Mouse (Mus musculus): ENCODE data around the gene Trmo. TPM values are rescaled to one million over a fixed set of nuclear protein-coding genes. Genes with fewer than 3 reads are reported as not detected.

Trmo gene
- total and polyA plus RNA-seq, 3 experiments, result 3.5 to 4.1 TPM; not detected in 1

GRCm38 (mm10) chr4:46370406-46370805 is 18.8 kb downstream of the Trmo start:
- H3K27ac ChIP-seq (ENCODE audit: control insufficient read depth, low read depth, low read length), result no peak overlapping the region
- H3K9ac ChIP-seq (ENCODE audit: control insufficient read depth, low read depth, low read length, poor library complexity, severe bottlenecking), result no peak overlapping the region
- H3K4me1 ChIP-seq (ENCODE audit: control insufficient read depth in 1 of 2, insufficient read depth in 2 of 2, low read length in 2 of 2), result peaks cover 0 to 3% of the 10 kb centered on the region in 2 experiments; a peak in 1 of 4 replicates
- H3K79me2 ChIP-seq (ENCODE audit: control insufficient read depth, insufficient read depth, low read length, poor library complexity), result no peaks in the 10 kb centered on the region; the same call in 1 of the 2 replicates
- H3K27me3 ChIP-seq (ENCODE audit: control insufficient read depth in 1 of 2, insufficient read depth in 2 of 2, low read length in 2 of 2), result peaks cover 0 to 5% of the 10 kb centered on the region in 2 experiments; a peak in 1 of 4 replicates
- H3K4me3 ChIP-seq (ENCODE audit: control insufficient read depth in 1 of 2, insufficient read depth in 1 of 2, low read depth in 2 of 2, low read length in 2 of 2), result no peak overlapping the region
- no peak for TF ChIP-seq POLR2AphosphoS2 (IDR thresholded peaks at IDR 0.05; ENCODE audit: low read length)
- TF ChIP-seq MAZ (IDR thresholded peaks at IDR 0.05; ENCODE audit: low read depth, low read length), result no peak
- no peak for TF ChIP-seq GABPA (IDR thresholded peaks at IDR 0.05; ENCODE audit: low read depth, low read length)
- TF ChIP-seq RAD21 (IDR thresholded peaks at IDR 0.05; ENCODE audit: low read depth, low read length), result no peak
- TF ChIP-seq MAX (IDR thresholded peaks at IDR 0.05; ENCODE audit: low read length), result no peak
- TF ChIP-seq MYB (IDR thresholded peaks at IDR 0.05; ENCODE audit: low read depth, low read length), result no peak
- TF ChIP-seq USF1 (IDR thresholded peaks at IDR 0.05; ENCODE audit: low read depth, low read length), result no peak
- TF ChIP-seq CHD1 (IDR thresholded peaks at IDR 0.05; ENCODE audit: low read depth, low read length), result no peak
- no peak for TF ChIP-seq HCFC1 (IDR thresholded peaks at IDR 0.05; ENCODE audit: low read depth, low read length)
- TF ChIP-seq TCF12 (IDR thresholded peaks at IDR 0.05; ENCODE audit: low read depth, low read length), result no peak
- no peak for TF ChIP-seq TBP (IDR thresholded peaks at IDR 0.05; ENCODE audit: low read depth, low read length)
- TF ChIP-seq NRF1 (IDR thresholded peaks at IDR 0.05; ENCODE audit: insufficient read depth, low read depth, low read length, poor library complexity, severe bottlenecking), result no peak
- TF ChIP-seq CHD2 (IDR thresholded peaks at IDR 0.05; ENCODE audit: low read length), result no peak
- no peak for TF ChIP-seq E2F4 (IDR thresholded peaks at IDR 0.05; ENCODE audit: borderline replicate concordance, low read depth, low read length)
- TF ChIP-seq POLR2AphosphoS5 (IDR thresholded peaks at IDR 0.05; ENCODE audit: borderline replicate concordance, low read depth, low read length), result no peak
- TF ChIP-seq ZC3H11A (IDR thresholded peaks at IDR 0.05; ENCODE audit: low read depth, low read length), result no peak
- TF ChIP-seq MXI1 (IDR thresholded peaks at IDR 0.05; ENCODE audit: low read depth, low read length), result no peak
- TF ChIP-seq EP300 (IDR thresholded peaks at IDR 0.05; ENCODE audit: low read depth in 1 of 2, low read length in 2 of 2), result no peak
- TF ChIP-seq POLR2A (IDR thresholded peaks at IDR 0.05; ENCODE audit: control insufficient read depth in 1 of 2, insufficient read depth in 1 of 2, low read depth in 1 of 2, low read length in 2 of 2, poor library complexity in 1 of 2), result no peak
- H3K36me3 ChIP-seq (ENCODE audit: control insufficient read depth in 1 of 2, insufficient read depth in 2 of 2, low read length in 2 of 2), result no peaks in the 10 kb centered on the region
- no peak for DNase-seq (ENCODE audit: low read depth, low spot score)
- H3K9me3 ChIP-seq (replicated peaks; ENCODE audit: insufficient read depth, low read length), result no peaks in the 10 kb centered on the region

GRCm38 (mm10) chr4:46369070-46369469 is 20.2 kb downstream of the Trmo start:
- Histone ChIP-seq H3K4me1 (ENCODE audit: control insufficient read depth in 1 of 2, insufficient read depth in 2 of 2, low read length in 2 of 2) (no peaks in the 10 kb centered on the region), H3K36me3 (ENCODE audit: control insufficient read depth in 1 of 2, insufficient read depth in 2 of 2, low read length in 2 of 2) (no peaks in the 10 kb centered on the region), H3K27ac (ENCODE audit: control insufficient read depth, low read depth, low read length) (no peak overlapping the region), H3K4me3 (ENCODE audit: control insufficient read depth in 1 of 2, insufficient read depth in 1 of 2, low read depth in 2 of 2, low read length in 2 of 2) (no peak overlapping the region), H3K9me3 (replicated peaks; ENCODE audit: insufficient read depth, low read length) (no peaks in the 10 kb centered on the region), H3K9ac (ENCODE audit: control insufficient read depth, low read depth, low read length, poor library complexity, severe bottlenecking) (no peak overlapping the region), H3K27me3 (ENCODE audit: control insufficient read depth in 1 of 2, insufficient read depth in 2 of 2, low read length in 2 of 2) (peaks cover 2 to 5% of the 10 kb centered on the region in 2 experiments; a peak in 2 of 4 replicates), H3K79me2 (ENCODE audit: control insufficient read depth, insufficient read depth, low read length, poor library complexity) (no peaks in the 10 kb centered on the region)
- DNase-seq (ENCODE audit: low read depth, low spot score), result peak; percentile 34
- peak; percentile 34 for TF ChIP-seq SMC3 (IDR thresholded peaks at IDR 0.05; ENCODE audit: low read depth, low read length)
- 0 out of 2 replicates have a peak, but pooled peaks have one; percentile 8 for TF ChIP-seq ZC3H11A (IDR thresholded peaks at IDR 0.05; ENCODE audit: low read depth, low read length)
- TF ChIP-seq CTCF (IDR thresholded peaks at IDR 0.05 in 2 of 3, conservative IDR thresholded peaks at IDR 0.05 in 1 of 3; ENCODE audit: control insufficient read depth in 1 of 3, insufficient read depth in 1 of 3, low read depth in 2 of 3, low read length in 3 of 3, poor library complexity in 1 of 3, severe bottlenecking in 1 of 3), result peak; percentile 56 to 68 (median 64)
- peak; percentile 46 for TF ChIP-seq RAD21 (IDR thresholded peaks at IDR 0.05; ENCODE audit: low read depth, low read length)
- TF ChIP-seq UBTF (IDR thresholded peaks at IDR 0.05; ENCODE audit: borderline replicate concordance, insufficient read depth, low read depth, low read length), result no peak
- no peak for TF ChIP-seq BHLHE40 (IDR thresholded peaks at IDR 0.05; ENCODE audit: borderline replicate concordance, low read depth, low read length)
- no peak for TF ChIP-seq ELF1 (IDR thresholded peaks at IDR 0.05; ENCODE audit: low read depth, low read length)
- TF ChIP-seq EP300 (IDR thresholded peaks at IDR 0.05; ENCODE audit: low read depth in 1 of 2, low read length in 2 of 2), result no peak
- no peak for TF ChIP-seq ZKSCAN1 (IDR thresholded peaks at IDR 0.05; ENCODE audit: low read depth, low read length)
